In the genomic region with DNA sequence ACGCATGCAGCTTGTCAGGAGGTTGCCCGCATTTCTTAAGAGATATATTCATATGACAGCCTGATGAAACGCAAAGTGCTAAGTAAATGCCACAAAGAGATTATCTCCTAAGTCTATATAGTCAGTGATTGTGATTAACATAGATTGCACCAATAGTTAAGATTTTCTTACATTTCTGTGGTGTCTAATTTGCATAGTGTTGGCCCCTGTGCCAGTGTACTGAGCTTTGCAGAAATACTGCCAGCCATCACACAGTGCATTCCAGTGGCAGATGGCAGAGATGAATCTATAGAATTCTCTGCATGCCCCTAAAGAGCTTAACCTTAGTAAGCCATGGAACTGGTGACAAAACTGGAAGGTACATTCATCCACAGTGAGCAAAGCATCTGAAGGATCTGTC, we compare ENCODE assay signal across 28 mouse cellular contexts.
DNase-seq lines count a peak whose midpoint lies in the region; ATAC-seq and TF ChIP-seq lines count a peak whose summit lies in the region.
"Had no signal": no experiment of that assay in that cellular context is flagged by ENCODE, and none has a peak within 500 bp of the region (broad histone marks: within the 10 kb centered on the region; RNA-seq: fewer than 3 reads in every experiment).

No protein-coding gene starts in this region.

- ATAC-seq in midbrain, embryonic 14.5 days (ENCODE audit: low FRiP score, low TSS enrichment): no peak
- no peak for ATAC-seq in midbrain, embryonic 13.5 days
- ATAC-seq in forebrain, embryonic 14.5 days: peak; percentile 71; the same call in 1 of the 2 replicates
- ATAC-seq in activated CD4-positive, CD25-positive, alpha-beta regulatory T cell, adult 4 months: no peak
- ATAC-seq: CD4-positive, CD25-positive, alpha-beta regulatory T cell, adult 4 months; intestine, embryonic 15.5 days; liver, embryonic 12.5 days; liver, postnatal 0 days had no signal

- TF ChIP-seq POLR2A in brain, embryonic 14.5 days (IDR thresholded peaks at IDR 0.05; ENCODE audit: borderline replicate concordance, extremely low read depth, insufficient read depth, insufficient read length, poor library complexity, severe bottlenecking): no peak

- no peak for TF ChIP-seq CTCF in brain, embryonic 14.5 days (IDR thresholded peaks at IDR 0.05; ENCODE audit: borderline replicate concordance, extremely low read depth, insufficient read depth, insufficient read length)

- no peaks in the 10 kb centered on the region for H3K4me1 ChIP-seq in midbrain, embryonic 14.5 days (ENCODE audit: control insufficient read depth, insufficient read depth, low read length)
- no peaks in the 10 kb centered on the region for H3K4me1 ChIP-seq in midbrain, embryonic 13.5 days (replicated peaks)
- H3K4me1 ChIP-seq in forebrain, embryonic 14.5 days (ENCODE audit: control insufficient read depth, insufficient read depth, low read length): no peaks in the 10 kb centered on the region
- H3K4me1 ChIP-seq: heart, embryonic 12.5 days; hindbrain, embryonic 15.5 days; intestine, embryonic 15.5 days; liver, embryonic 12.5 days had no signal

- no peak overlapping the region for H3K9ac ChIP-seq in midbrain, embryonic 14.5 days (replicated peaks; ENCODE audit: low read length)
- H3K9ac ChIP-seq in midbrain, embryonic 13.5 days (replicated peaks): no peak overlapping the region
- no peak overlapping the region for H3K9ac ChIP-seq in forebrain, embryonic 14.5 days (ENCODE audit: low read length)
- H3K9ac ChIP-seq: heart, embryonic 12.5 days; hindbrain, embryonic 15.5 days; intestine, embryonic 15.5 days; liver, embryonic 12.5 days; liver, postnatal 0 days had no signal

- H3K36me3 ChIP-seq in midbrain, embryonic 14.5 days (ENCODE audit: control insufficient read depth, insufficient read depth, low read length): no peaks in the 10 kb centered on the region
- H3K36me3 ChIP-seq in midbrain, embryonic 13.5 days: no peaks in the 10 kb centered on the region
- H3K36me3 ChIP-seq in forebrain, embryonic 14.5 days (ENCODE audit: control insufficient read depth, insufficient read depth, low read length): no peaks in the 10 kb centered on the region
- H3K36me3 ChIP-seq: heart, embryonic 12.5 days; hindbrain, embryonic 15.5 days; intestine, embryonic 15.5 days; liver, embryonic 12.5 days had no signal

- no peaks in the 10 kb centered on the region for H3K9me3 ChIP-seq in midbrain, embryonic 14.5 days (ENCODE audit: control insufficient read depth, low read length)
- H3K9me3 ChIP-seq in midbrain, embryonic 13.5 days: no peaks in the 10 kb centered on the region
- no peaks in the 10 kb centered on the region for H3K9me3 ChIP-seq in forebrain, embryonic 14.5 days (replicated peaks; ENCODE audit: control insufficient read depth, low read length)
- H3K9me3 ChIP-seq: heart, embryonic 12.5 days; hindbrain, embryonic 15.5 days; intestine, embryonic 15.5 days; liver, embryonic 12.5 days had no signal

- H3K27me3 ChIP-seq in midbrain, embryonic 14.5 days (ENCODE audit: control insufficient read depth, insufficient read depth, low read length): no peaks in the 10 kb centered on the region
- H3K27me3 ChIP-seq in midbrain, embryonic 13.5 days: no peaks in the 10 kb centered on the region
- no peaks in the 10 kb centered on the region for H3K27me3 ChIP-seq in forebrain, embryonic 14.5 days (replicated peaks; ENCODE audit: control insufficient read depth, insufficient read depth, low read length)
- H3K27me3 ChIP-seq: heart, embryonic 12.5 days; hindbrain, embryonic 15.5 days; intestine, embryonic 15.5 days; liver, embryonic 12.5 days had no signal

- DNase-seq in midbrain, embryonic 14.5 days: peak; percentile 23
- DNase-seq in brain, embryonic 14.5 days (ENCODE audit: low read depth): peak; percentile 59
- peak; percentile 44 for DNase-seq in forebrain, embryonic 14.5 days (ENCODE audit: low spot score)
- peak; percentile 1 for DNase-seq in retina, embryonic 14.5 days (ENCODE audit: low spot score)
- no peak for DNase-seq in urinary bladder, postnatal 25 days (ENCODE audit: low spot score)
- DNase-seq: adrenal gland, postnatal 25 days; cerebellum, adult 8-10 months; cerebellum, postnatal 25 days; gastrocnemius, adult 2 months; gastrocnemius, postnatal 36 days; heart, adult 2 months; heart, postnatal 4 days; kidney, adult 2 months; kidney, postnatal 36 days; left cerebral cortex, postnatal 4 days; liver, postnatal 0 days; lung, postnatal 36 days; right cerebral cortex, postnatal 4 days; thymus, adult 2 months; thymus, postnatal 4 days had no signal

- H3K4me2 ChIP-seq in midbrain, embryonic 14.5 days (ENCODE audit: low read length): no peak overlapping the region
- no peak overlapping the region for H3K4me2 ChIP-seq in midbrain, embryonic 13.5 days (replicated peaks)
- no peak overlapping the region for H3K4me2 ChIP-seq in forebrain, embryonic 14.5 days (ENCODE audit: low read length)
- H3K4me2 ChIP-seq: heart, embryonic 12.5 days; hindbrain, embryonic 15.5 days; intestine, embryonic 15.5 days; liver, embryonic 12.5 days had no signal

- no peak overlapping the region for H3K4me3 ChIP-seq in midbrain, embryonic 14.5 days (replicated peaks; ENCODE audit: low read depth, low read length)
- H3K4me3 ChIP-seq in midbrain, embryonic 13.5 days (replicated peaks): no peak overlapping the region
- H3K4me3 ChIP-seq in forebrain, embryonic 14.5 days (ENCODE audit: low read depth, low read length): no peak overlapping the region
- H3K4me3 ChIP-seq: gastrocnemius, adult 2 months; heart, adult 2 months; heart, embryonic 12.5 days; hindbrain, embryonic 15.5 days; intestine, embryonic 15.5 days; layer of hippocampus, adult 2 months; liver, embryonic 12.5 days had no signal

- 69% methylated on average over 3 of the region's 3 CpGs for WGBS in midbrain, embryonic 14.5 days
- WGBS in midbrain, embryonic 13.5 days: 72% methylated on average over 3 of the region's 3 CpGs
- WGBS in forebrain, embryonic 14.5 days: 70% methylated on average over 3 of the region's 3 CpGs

- no peak overlapping the region for H3K27ac ChIP-seq in midbrain, embryonic 14.5 days (replicated peaks; ENCODE audit: low read depth, low read length)
- H3K27ac ChIP-seq in midbrain, embryonic 13.5 days: no peak overlapping the region
- no peak overlapping the region for H3K27ac ChIP-seq in forebrain, embryonic 14.5 days (ENCODE audit: low read depth, low read length)
- H3K27ac ChIP-seq: gastrocnemius, adult 2 months; heart, adult 2 months; hindbrain, embryonic 15.5 days; intestine, embryonic 15.5 days; layer of hippocampus, adult 2 months; liver, embryonic 12.5 days had no signal
